Mouse (Mus musculus) ES-Bruce4 (cell line): ENCODE measurements around the gene Dhdh.

ENCODE experiments used
- CTCF ChIP-seq: IDR thresholded peaks from one replicate; pipeline ENCODE4 v1.8.1; 2011; ENCODE audit warnings: low read depth, low read length
- EP300 ChIP-seq: IDR thresholded peaks from 2 replicates; pipeline ENCODE4 v1.6.1; 2011; ENCODE audit warnings: low read depth, low read length; ENCODE audit not compliant: insufficient read depth
- POLR2A ChIP-seq: IDR thresholded peaks from one replicate; pipeline ENCODE4 v1.8.1; 2011; ENCODE audit warnings: low read length; ENCODE audit not compliant: insufficient read depth

DNA sequence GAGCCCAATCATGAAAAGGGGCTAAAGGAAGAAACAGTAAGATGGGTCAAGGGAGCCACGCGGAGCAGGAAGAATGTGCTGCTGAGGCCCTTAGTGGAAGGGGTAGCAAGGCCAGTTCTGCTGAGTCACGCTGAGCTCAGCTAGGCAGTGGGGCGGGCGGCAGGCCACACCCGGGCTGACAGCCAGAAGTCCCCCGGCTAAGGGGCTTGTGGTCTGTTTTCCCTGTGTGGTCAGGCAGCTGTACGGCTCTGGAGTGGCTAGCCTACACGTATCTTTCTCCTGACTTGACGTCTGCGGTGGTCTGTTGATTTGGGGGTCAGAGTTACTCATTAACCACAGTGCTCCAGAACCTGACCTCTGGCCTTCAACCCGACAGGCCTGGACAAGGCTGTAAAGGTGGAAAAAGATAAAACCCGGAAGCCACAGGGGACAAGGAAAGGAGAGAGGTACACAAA, 27.7 kb downstream of the Dhdh start:
- no peak for TF ChIP-seq CTCF
- TF ChIP-seq EP300 = peak; percentile 96
- TF ChIP-seq POLR2A = no peak
